Mouse (Mus musculus) neural tube, embryonic 15.5 days (tissue): ENCODE data around the gene Spata17. TPM values are rescaled to one million over a fixed set of nuclear protein-coding genes. Genes with fewer than 3 reads are reported as not detected.

Experiments used
- polyA plus RNA-seq: library from polyadenylated mRNA; unstranded; fragments of >200 nt; fragmentation: Nextera tagmentation; extraction: Ambion mirVana; gene quantifications from 2 replicates; pipeline ENCODE4 v1.2.1, GENCODE M21; 2015

Spata17 gene
- polyA plus RNA-seq, 1 experiment from 2014 or later, result 2.0 TPM

Other genes with a start within 250 kb of the Spata17 start
- 0.12 and 0.13 TPM in 2 replicates for gene D1Pas1, start 248.0 kb downstream of the Spata17 start, polyA plus RNA-seq
- 14.3 and 16.5 TPM in 2 replicates for gene Gpatch2, start within 50 bp of the Spata17 start, polyA plus RNA-seq